Comparison of ENCODE assay signal across 9 mouse cellular contexts in the genomic region with DNA sequence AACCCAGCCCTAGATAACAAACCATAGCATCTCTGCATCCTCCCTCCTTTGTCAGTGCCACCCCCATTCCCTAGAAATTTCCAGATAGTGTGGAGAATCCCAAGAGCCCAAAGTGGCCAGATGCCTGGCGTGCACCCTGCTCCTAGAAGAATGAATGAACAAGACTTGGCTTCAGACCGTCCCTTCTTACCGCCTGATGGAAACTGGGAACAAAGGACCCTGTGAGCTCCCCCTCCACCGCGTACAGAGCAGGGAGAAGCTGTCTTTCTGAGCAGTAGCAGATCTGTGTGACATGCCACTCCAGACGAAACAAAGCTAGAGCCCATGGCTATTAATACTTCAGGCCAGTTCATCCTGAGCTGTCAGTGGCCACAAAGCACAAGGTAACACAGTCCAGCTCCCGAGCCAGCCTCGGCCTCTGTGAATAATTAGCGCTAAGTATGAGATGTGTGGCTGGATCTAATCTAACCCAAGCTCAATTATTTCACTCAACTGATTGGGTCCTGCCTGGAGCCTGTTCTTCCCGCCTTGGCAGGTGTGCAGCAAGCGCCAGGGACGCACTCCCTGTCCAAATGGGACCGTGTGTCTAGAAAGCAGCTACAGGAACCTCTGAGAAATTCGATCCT.
DNase-seq lines count a peak whose midpoint lies in the region; ATAC-seq lines count a peak whose summit lies in the region.
"Had no signal": no experiment of that assay in that cellular context is flagged by ENCODE, and none has a peak within 500 bp of the region (broad histone marks: within the 10 kb centered on the region; RNA-seq: fewer than 3 reads in every experiment).

No protein-coding gene starts in this region.

- no peaks in the 10 kb centered on the region for H3K9me3 ChIP-seq in heart, embryonic 15.5 days (replicated peaks)
- no peaks in the 10 kb centered on the region for H3K9me3 ChIP-seq in forebrain, embryonic 14.5 days (replicated peaks; ENCODE audit: control insufficient read depth, low read length)
- no peaks in the 10 kb centered on the region for H3K9me3 ChIP-seq in midbrain, embryonic 12.5 days
- H3K9me3 ChIP-seq in intestine, embryonic 16.5 days (ENCODE audit: control insufficient read depth, low read length) = no peaks in the 10 kb centered on the region
- H3K9me3 ChIP-seq: limb, embryonic 15.5 days had no signal

- no peak overlapping the region for H3K9ac ChIP-seq in heart, embryonic 15.5 days
- H3K9ac ChIP-seq in forebrain, embryonic 14.5 days (ENCODE audit: low read length) = no peak overlapping the region
- no peak overlapping the region for H3K9ac ChIP-seq in midbrain, embryonic 12.5 days (replicated peaks)
- no peak overlapping the region for H3K9ac ChIP-seq in intestine, embryonic 16.5 days (ENCODE audit: low read depth, low read length)
- H3K9ac ChIP-seq: limb, embryonic 15.5 days had no signal

- peaks cover 23% of the 10 kb centered on the region for H3K4me1 ChIP-seq in heart, embryonic 15.5 days (replicated peaks)
- H3K4me1 ChIP-seq in forebrain, embryonic 14.5 days (ENCODE audit: control insufficient read depth, insufficient read depth, low read length) = 0 out of 2 replicates have a peak, but pooled peaks cover 2% of the 10 kb centered on the region
- no peaks in the 10 kb centered on the region for H3K4me1 ChIP-seq in midbrain, embryonic 12.5 days
- H3K4me1 ChIP-seq in intestine, embryonic 16.5 days (ENCODE audit: control insufficient read depth, insufficient read depth, low read length) = no peaks in the 10 kb centered on the region

- H3K36me3 ChIP-seq in heart, embryonic 15.5 days = no peaks in the 10 kb centered on the region
- H3K36me3 ChIP-seq in forebrain, embryonic 14.5 days (ENCODE audit: control insufficient read depth, insufficient read depth, low read length) = no peaks in the 10 kb centered on the region
- no peaks in the 10 kb centered on the region for H3K36me3 ChIP-seq in midbrain, embryonic 12.5 days
- no peaks in the 10 kb centered on the region for H3K36me3 ChIP-seq in intestine, embryonic 16.5 days (ENCODE audit: control insufficient read depth, insufficient read depth, low read length)
- H3K36me3 ChIP-seq: limb, embryonic 15.5 days had no signal

- no peak for DNase-seq in heart, adult 8-10 months (ENCODE audit: low spot score)
- peak; percentile 8 to 13 for DNase-seq in cerebellum, postnatal 36 days
- peak; percentile 39 for DNase-seq in forebrain, embryonic 14.5 days (ENCODE audit: low spot score)
- DNase-seq in adrenal gland, adult 8-10 months = no peak
- DNase-seq: kidney, adult 9 months had no signal

- no peaks in the 10 kb centered on the region for H3K27me3 ChIP-seq in heart, embryonic 15.5 days
- no peaks in the 10 kb centered on the region for H3K27me3 ChIP-seq in forebrain, embryonic 14.5 days (replicated peaks; ENCODE audit: control insufficient read depth, insufficient read depth, low read length)
- H3K27me3 ChIP-seq in midbrain, embryonic 12.5 days = no peaks in the 10 kb centered on the region
- no peaks in the 10 kb centered on the region for H3K27me3 ChIP-seq in intestine, embryonic 16.5 days (replicated peaks; ENCODE audit: control insufficient read depth, insufficient read depth, low read length)
- H3K27me3 ChIP-seq: limb, embryonic 15.5 days had no signal

- H3K4me2 ChIP-seq in heart, embryonic 15.5 days = peak overlapping the region; percentile 24
- no peak overlapping the region for H3K4me2 ChIP-seq in forebrain, embryonic 14.5 days (ENCODE audit: low read length)
- no peak overlapping the region for H3K4me2 ChIP-seq in midbrain, embryonic 12.5 days (replicated peaks)
- H3K4me2 ChIP-seq in intestine, embryonic 16.5 days (ENCODE audit: low read depth, low read length) = no peak overlapping the region
- H3K4me2 ChIP-seq: limb, embryonic 15.5 days had no signal

- peak; percentile 77 for ATAC-seq in heart, embryonic 15.5 days (replicated peaks; ENCODE audit: insufficient number of reproducible peaks, insufficient read depth, low FRiP score, low read depth)
- peak; percentile 68 for ATAC-seq in forebrain, embryonic 14.5 days
- peak; percentile 52; the same call in 1 of the 2 replicates for ATAC-seq in midbrain, embryonic 12.5 days (ENCODE audit: low FRiP score, low read depth)
- no peak for ATAC-seq in intestine, embryonic 16.5 days

- H3K27ac ChIP-seq in heart, embryonic 15.5 days = 0 out of 2 replicates have a peak overlapping the region, but pooled peaks have one; percentile 32
- no peak overlapping the region for H3K27ac ChIP-seq in forebrain, embryonic 14.5 days (ENCODE audit: low read depth, low read length)
- H3K27ac ChIP-seq in midbrain, embryonic 12.5 days (replicated peaks) = no peak overlapping the region
- H3K27ac ChIP-seq in intestine, embryonic 16.5 days (ENCODE audit: low read length) = no peak overlapping the region
- H3K27ac ChIP-seq: limb, embryonic 15.5 days had no signal

- no peak overlapping the region for H3K4me3 ChIP-seq in heart, embryonic 15.5 days
- H3K4me3 ChIP-seq in forebrain, embryonic 14.5 days (ENCODE audit: low read depth, low read length) = no peak overlapping the region
- H3K4me3 ChIP-seq in midbrain, embryonic 12.5 days = no peak overlapping the region
- H3K4me3 ChIP-seq in intestine, embryonic 16.5 days (ENCODE audit: low read length) = no peak overlapping the region
- H3K4me3 ChIP-seq: limb, embryonic 15.5 days had no signal

- WGBS in heart, embryonic 15.5 days = 28% methylated on average over 14 of the region's 14 CpGs
- 45% methylated on average over 14 of the region's 14 CpGs for WGBS in forebrain, embryonic 14.5 days
- 57% methylated on average over 14 of the region's 14 CpGs for WGBS in midbrain, embryonic 12.5 days
- WGBS in intestine, embryonic 16.5 days = 51% methylated on average over 14 of the region's 14 CpGs

Comparison
In these comparisons a context has a peak if more than half of its experiments do, and no peak if none do; other contexts are left out.
1. DNase-seq: peak in cerebellum, postnatal 36 days (2 of 2) and forebrain, embryonic 14.5 days (single experiment); none in heart, adult 8-10 months (single experiment) and adrenal gland, adult 8-10 months (single experiment).